Mouse (Mus musculus): ENCODE measurements around the gene Padi1. TPM values are rescaled to one million over a fixed set of nuclear protein-coding genes. Genes with fewer than 3 reads are reported as not detected.

Padi1 gene
- polyA plus RNA-seq, 1 experiment: not detected

GRCm38 (mm10) chr4:140801364-140801763 is 44.2 kb downstream of the Padi1 start:
- no peak for TF ChIP-seq TAL1 (IDR thresholded peaks at IDR 0.05; ENCODE audit: low read length)
- TF ChIP-seq GATA1 (IDR thresholded peaks at IDR 0.05; ENCODE audit: low read length): no peak
- H3K4me1 ChIP-seq (ENCODE audit: control insufficient read depth): no peaks in the 10 kb centered on the region; the same call in 1 of the 2 replicates
- peaks cover 6% of the 10 kb centered on the region; the same call in 1 of the 2 replicates for H3K27me3 ChIP-seq (ENCODE audit: control insufficient read depth)
- no peak overlapping the region for H3K4me3 ChIP-seq (replicated peaks)
- H3K9me3 ChIP-seq (ENCODE audit: control insufficient read depth, low read length): no peaks in the 10 kb centered on the region
- H3K36me3 ChIP-seq (ENCODE audit: control insufficient read depth): no peaks in the 10 kb centered on the region

GRCm38 (mm10) chr4:140796786-140797185 is 48.8 kb downstream of the Padi1 start:
- TF ChIP-seq TAL1 (IDR thresholded peaks at IDR 0.05; ENCODE audit: low read length) (no peak), GATA1 (IDR thresholded peaks at IDR 0.05; ENCODE audit: low read length) (no peak)
- Histone ChIP-seq H3K9me3 (ENCODE audit: control insufficient read depth, low read length) (no peaks in the 10 kb centered on the region; the same call in 1 of the 2 replicates), H3K4me1 (ENCODE audit: control insufficient read depth) (no peaks in the 10 kb centered on the region; the same call in 1 of the 2 replicates), H3K36me3 (ENCODE audit: control insufficient read depth) (no peaks in the 10 kb centered on the region), H3K4me3 (replicated peaks) (no peak overlapping the region), H3K27me3 (ENCODE audit: control insufficient read depth) (no peaks in the 10 kb centered on the region)

- TF ChIP-seq TAL1 (IDR thresholded peaks at IDR 0.05; ENCODE audit: low read length) (no peak), GATA1 (IDR thresholded peaks at IDR 0.05; ENCODE audit: low read length) (no peak)
- Histone ChIP-seq H3K9me3 (ENCODE audit: control insufficient read depth, low read length) (no peaks in the 10 kb centered on the region; the same call in 1 of the 2 replicates), H3K4me1 (ENCODE audit: control insufficient read depth) (no peaks in the 10 kb centered on the region), H3K27me3 (ENCODE audit: control insufficient read depth) (no peaks in the 10 kb centered on the region), H3K4me3 (replicated peaks) (no peak overlapping the region), H3K36me3 (ENCODE audit: control insufficient read depth) (no peaks in the 10 kb centered on the region)
Measured at GRCm38 (mm10) chr4:140794678-140795077, 50.9 kb downstream of the Padi1 start.

GRCm38 (mm10) chr4:140793795-140794194 is 51.8 kb downstream of the Padi1 start:
- Histone ChIP-seq H3K27me3 (ENCODE audit: control insufficient read depth) (no peaks in the 10 kb centered on the region), H3K4me3 (replicated peaks) (no peak overlapping the region), H3K4me1 (ENCODE audit: control insufficient read depth) (no peaks in the 10 kb centered on the region), H3K9me3 (ENCODE audit: control insufficient read depth, low read length) (no peaks in the 10 kb centered on the region; the same call in 1 of the 2 replicates), H3K36me3 (ENCODE audit: control insufficient read depth) (no peaks in the 10 kb centered on the region)
- TF ChIP-seq TAL1 (IDR thresholded peaks at IDR 0.05; ENCODE audit: low read length): no peak
- no peak for TF ChIP-seq GATA1 (IDR thresholded peaks at IDR 0.05; ENCODE audit: low read length)

- H3K9me3 ChIP-seq (ENCODE audit: control insufficient read depth, low read length): no peaks in the 10 kb centered on the region; the same call in 1 of the 2 replicates
- TF ChIP-seq GATA1 (IDR thresholded peaks at IDR 0.05; ENCODE audit: low read length): no peak
- no peak for TF ChIP-seq TAL1 (IDR thresholded peaks at IDR 0.05; ENCODE audit: low read length)
- no peaks in the 10 kb centered on the region for H3K4me1 ChIP-seq (ENCODE audit: control insufficient read depth)
- H3K36me3 ChIP-seq (ENCODE audit: control insufficient read depth): no peaks in the 10 kb centered on the region
- no peak overlapping the region for H3K4me3 ChIP-seq (replicated peaks)
- H3K27me3 ChIP-seq (ENCODE audit: control insufficient read depth): no peaks in the 10 kb centered on the region
Measured at GRCm38 (mm10) chr4:140792584-140792983, 53.0 kb downstream of the Padi1 start.

GRCm38 (mm10) chr4:140791071-140791470 is 54.5 kb downstream of the Padi1 start:
- no peak for TF ChIP-seq TAL1 (IDR thresholded peaks at IDR 0.05; ENCODE audit: low read length)
- TF ChIP-seq GATA1 (IDR thresholded peaks at IDR 0.05; ENCODE audit: low read length): no peak
- H3K4me1 ChIP-seq (ENCODE audit: control insufficient read depth): no peaks in the 10 kb centered on the region
- peaks cover 10% of the 10 kb centered on the region for H3K9me3 ChIP-seq (ENCODE audit: control insufficient read depth, low read length)
- H3K27me3 ChIP-seq (ENCODE audit: control insufficient read depth): no peaks in the 10 kb centered on the region
- H3K36me3 ChIP-seq (ENCODE audit: control insufficient read depth): no peaks in the 10 kb centered on the region
- no peak overlapping the region for H3K4me3 ChIP-seq (replicated peaks)

GRCm38 (mm10) chr4:140789983-140790382 is 55.6 kb downstream of the Padi1 start:
- no peak for TF ChIP-seq GATA1 (IDR thresholded peaks at IDR 0.05; ENCODE audit: low read length)
- no peak for TF ChIP-seq TAL1 (IDR thresholded peaks at IDR 0.05; ENCODE audit: low read length)
- Histone ChIP-seq H3K27me3 (ENCODE audit: control insufficient read depth) (no peaks in the 10 kb centered on the region), H3K9me3 (ENCODE audit: control insufficient read depth, low read length) (peaks cover 10% of the 10 kb centered on the region), H3K4me3 (replicated peaks) (no peak overlapping the region), H3K36me3 (ENCODE audit: control insufficient read depth) (no peaks in the 10 kb centered on the region), H3K4me1 (ENCODE audit: control insufficient read depth) (no peaks in the 10 kb centered on the region)

- no peaks in the 10 kb centered on the region for H3K36me3 ChIP-seq (ENCODE audit: control insufficient read depth)
- no peak overlapping the region for H3K4me3 ChIP-seq (replicated peaks)
- peaks cover 15% of the 10 kb centered on the region for H3K9me3 ChIP-seq (ENCODE audit: control insufficient read depth, low read length)
- no peaks in the 10 kb centered on the region for H3K27me3 ChIP-seq (ENCODE audit: control insufficient read depth)
- TF ChIP-seq TAL1 (IDR thresholded peaks at IDR 0.05; ENCODE audit: low read length): no peak
- no peak for TF ChIP-seq GATA1 (IDR thresholded peaks at IDR 0.05; ENCODE audit: low read length)
- no peaks in the 10 kb centered on the region for H3K4me1 ChIP-seq (ENCODE audit: control insufficient read depth)
Measured at GRCm38 (mm10) chr4:140788983-140789382, 56.6 kb downstream of the Padi1 start.

GRCm38 (mm10) chr4:140788264-140788663 is 57.3 kb downstream of the Padi1 start:
- TF ChIP-seq TAL1 (IDR thresholded peaks at IDR 0.05; ENCODE audit: low read length) (no peak), GATA1 (IDR thresholded peaks at IDR 0.05; ENCODE audit: low read length) (no peak)
- Histone ChIP-seq H3K4me1 (ENCODE audit: control insufficient read depth) (no peaks in the 10 kb centered on the region), H3K36me3 (ENCODE audit: control insufficient read depth) (no peaks in the 10 kb centered on the region), H3K4me3 (replicated peaks) (no peak overlapping the region), H3K9me3 (ENCODE audit: control insufficient read depth, low read length) (peaks cover 15% of the 10 kb centered on the region), H3K27me3 (ENCODE audit: control insufficient read depth) (no peaks in the 10 kb centered on the region)

GRCm38 (mm10) chr4:140787414-140787813 is 58.2 kb downstream of the Padi1 start:
- Histone ChIP-seq H3K4me3 (replicated peaks) (no peak overlapping the region), H3K27me3 (ENCODE audit: control insufficient read depth) (no peaks in the 10 kb centered on the region), H3K4me1 (ENCODE audit: control insufficient read depth) (no peaks in the 10 kb centered on the region), H3K9me3 (ENCODE audit: control insufficient read depth, low read length) (peaks cover 17% of the 10 kb centered on the region), H3K36me3 (ENCODE audit: control insufficient read depth) (no peaks in the 10 kb centered on the region)
- TF ChIP-seq TAL1 (IDR thresholded peaks at IDR 0.05; ENCODE audit: low read length) (no peak), GATA1 (IDR thresholded peaks at IDR 0.05; ENCODE audit: low read length) (no peak)

All from erythroblast, embryonic 14.5 days (primary cell).